Comparison of ENCODE assay signal across 8 mouse cellular contexts in the genomic region with DNA sequence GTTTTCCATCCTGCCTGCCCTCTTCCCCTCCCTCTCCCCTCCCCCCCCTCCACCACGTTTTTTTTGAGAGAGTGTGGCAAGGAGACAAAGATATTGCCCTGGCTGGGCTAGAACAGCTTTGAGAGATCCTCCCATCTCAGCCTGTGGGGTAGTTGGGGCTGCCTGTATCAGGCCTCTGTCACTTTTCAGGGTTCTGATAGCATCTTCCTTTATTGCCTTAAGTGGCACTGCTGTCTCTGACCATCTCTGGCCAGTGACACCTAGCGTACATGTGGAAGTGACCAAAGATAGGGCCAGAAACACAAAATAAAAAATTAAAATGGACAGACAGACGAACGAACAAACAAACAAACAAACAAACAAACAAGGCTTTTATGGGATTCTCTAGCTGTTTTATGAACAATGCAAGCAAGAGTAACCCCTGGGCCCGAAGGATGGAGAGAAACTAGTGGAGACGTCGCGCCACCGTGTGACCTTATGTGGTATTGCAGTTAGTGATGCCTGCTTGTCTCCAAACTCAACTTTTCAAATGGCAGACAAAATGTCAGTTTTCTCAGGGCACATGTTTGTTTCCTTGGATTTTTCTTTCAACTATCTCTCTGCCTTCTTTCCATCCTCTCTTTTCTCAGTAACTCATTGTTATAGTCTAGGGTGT. TPM values are rescaled to one million over a fixed set of nuclear protein-coding genes. Genes with fewer than 3 reads are reported as not detected.
DNase-seq lines count a peak whose midpoint lies in the region; ATAC-seq and TF ChIP-seq lines count a peak whose summit lies in the region.

No protein-coding gene starts in this region.

- TF ChIP-seq CTCF in C2C12 (IDR thresholded peaks at IDR 0.05; ENCODE audit: control insufficient read depth, insufficient read depth, insufficient read length): peak; percentile 58
- TF ChIP-seq CTCF in liver, adult 2 months (IDR thresholded peaks at IDR 0.05; ENCODE audit: low read depth, low read length): peak; percentile 81
- TF ChIP-seq CTCF in thymus, adult 2 months (IDR thresholded peaks at IDR 0.05; ENCODE audit: borderline replicate concordance, control insufficient read depth, extremely low read depth, insufficient read depth, low read length, poor library complexity): no peak

- H3K4me1 ChIP-seq in kidney, embryonic 16.5 days (ENCODE audit: insufficient read depth, low read length): 0 out of 2 replicates have a peak, but pooled peaks cover 3% of the 10 kb centered on the region
- H3K4me1 ChIP-seq in liver, adult 2 months (ENCODE audit: control insufficient read depth, insufficient read depth, low read length): no peaks in the 10 kb centered on the region
- H3K4me1 ChIP-seq in neural tube, embryonic 13.5 days (replicated peaks): peaks cover 3% of the 10 kb centered on the region; the same call in 1 of the 2 replicates
- no peaks in the 10 kb centered on the region for H3K4me1 ChIP-seq in thymus, adult 2 months (replicated peaks; ENCODE audit: control insufficient read depth, insufficient read depth, low read length)

- 9% methylated on average over 9 of the region's 9 CpGs for WGBS in kidney, embryonic 16.5 days
- WGBS in liver, adult 2 months: 11% methylated on average over 9 of the region's 9 CpGs
- 9% methylated on average over 9 of the region's 9 CpGs for WGBS in neural tube, embryonic 13.5 days
- WGBS in thymus, adult 2 months: 16% methylated on average over 9 of the region's 9 CpGs

- ATAC-seq in kidney, embryonic 16.5 days (ENCODE audit: low FRiP score, low TSS enrichment): 0 out of 2 replicates have a peak, but pooled peaks have one; percentile 43
- peak; percentile 52; the same call in 1 of the 2 replicates for ATAC-seq in neural tube, embryonic 13.5 days (ENCODE audit: low read depth)

- no peaks in the 10 kb centered on the region for H3K79me2 ChIP-seq in C2C12 (ENCODE audit: control insufficient read depth, insufficient read depth)
- H3K79me2 ChIP-seq in liver, adult 2 months (ENCODE audit: control insufficient read depth, insufficient read depth, low read length): no peaks in the 10 kb centered on the region

- H3K79me3 ChIP-seq in C2C12 (ENCODE audit: low read depth): no peaks in the 10 kb centered on the region

- H3ac ChIP-seq in C2C12 (ENCODE audit: control insufficient read depth, insufficient read length, low read depth): no peak overlapping the region

- H3K4me2 ChIP-seq in kidney, embryonic 16.5 days (replicated peaks; ENCODE audit: low read depth, low read length): peak overlapping the region; percentile 36; the same call in 1 of the 2 replicates
- H3K4me2 ChIP-seq in neural tube, embryonic 13.5 days: no peak overlapping the region

- H3K27me3 ChIP-seq in C2C12 (ENCODE audit: control insufficient read depth, insufficient read depth, insufficient read length): peaks cover 10% of the 10 kb centered on the region
- H3K27me3 ChIP-seq in kidney, embryonic 16.5 days (ENCODE audit: insufficient read depth, low read length): no peaks in the 10 kb centered on the region
- no peaks in the 10 kb centered on the region for H3K27me3 ChIP-seq in liver, adult 2 months (ENCODE audit: control insufficient read depth, insufficient read depth, low read length)
- 0 out of 2 replicates have a peak, but pooled peaks cover 3% of the 10 kb centered on the region for H3K27me3 ChIP-seq in neural tube, embryonic 13.5 days
- H3K27me3 ChIP-seq in thymus, adult 2 months (ENCODE audit: control insufficient read depth, insufficient read depth, low read length): no peaks in the 10 kb centered on the region; the same call in 1 of the 2 replicates

- H3K9me3 ChIP-seq in kidney, embryonic 16.5 days (ENCODE audit: low read length): no peaks in the 10 kb centered on the region
- no peaks in the 10 kb centered on the region for H3K9me3 ChIP-seq in neural tube, embryonic 13.5 days

- no peak for TF ChIP-seq POLR2A in liver, adult 2 months (IDR thresholded peaks at IDR 0.05; ENCODE audit: extremely low read depth, insufficient read depth, low read length)
- no peak for TF ChIP-seq POLR2A in thymus, adult 2 months (IDR thresholded peaks at IDR 0.05; ENCODE audit: control insufficient read depth, extremely low read depth, insufficient read depth, low read length, poor library complexity)

- H3K9ac ChIP-seq in kidney, embryonic 16.5 days (replicated peaks; ENCODE audit: low read length): peak overlapping the region; percentile 41; the same call in 1 of the 2 replicates
- H3K9ac ChIP-seq in liver, adult 2 months (ENCODE audit: low read depth, low read length): no peak overlapping the region
- H3K9ac ChIP-seq in neural tube, embryonic 13.5 days: peak overlapping the region; percentile 43; the same call in 1 of the 2 replicates

- no peak overlapping the region for H3K4me3 ChIP-seq in C2C12 (ENCODE audit: insufficient read depth, poor library complexity, severe bottlenecking)
- H3K4me3 ChIP-seq in kidney, embryonic 16.5 days (ENCODE audit: low read length): no peak overlapping the region
- no peak overlapping the region for H3K4me3 ChIP-seq in liver, adult 2 months (ENCODE audit: insufficient read depth, low read depth, low read length)
- H3K4me3 ChIP-seq in neural tube, embryonic 13.5 days: no peak overlapping the region
- H3K4me3 ChIP-seq in thymus, adult 2 months (ENCODE audit: control insufficient read depth, insufficient read depth, low read length): no peak overlapping the region

- H3K36me3 ChIP-seq in C2C12 (ENCODE audit: control insufficient read depth, insufficient read depth): no peaks in the 10 kb centered on the region
- H3K36me3 ChIP-seq in kidney, embryonic 16.5 days (ENCODE audit: insufficient read depth, low read length): no peaks in the 10 kb centered on the region
- no peaks in the 10 kb centered on the region for H3K36me3 ChIP-seq in liver, adult 2 months (ENCODE audit: control insufficient read depth, insufficient read depth, low read length)
- H3K36me3 ChIP-seq in neural tube, embryonic 13.5 days: no peaks in the 10 kb centered on the region
- H3K36me3 ChIP-seq in thymus, adult 2 months (ENCODE audit: control insufficient read depth, insufficient read depth, low read length): no peaks in the 10 kb centered on the region

- H3K27ac ChIP-seq in kidney, embryonic 16.5 days (ENCODE audit: low read length): no peak overlapping the region
- no peak overlapping the region for H3K27ac ChIP-seq in liver, adult 2 months (replicated peaks; ENCODE audit: insufficient read depth, low read depth, low read length)
- H3K27ac ChIP-seq in neural tube, embryonic 13.5 days (replicated peaks): 0 out of 2 replicates have a peak overlapping the region, but pooled peaks have one; percentile 38
- H3K27ac ChIP-seq in thymus, adult 2 months (ENCODE audit: control insufficient read depth, insufficient read depth, low read length): no peak overlapping the region

- DNase-seq in adrenal gland, postnatal 10 days: peak; percentile 90
- DNase-seq in embryo, embryonic 11.5 days (ENCODE audit: low read depth, low spot score): peak; percentile 69
- peak; percentile 90 for DNase-seq in heart, adult 11 months
- DNase-seq in liver, adult 2 months (ENCODE audit: extremely low read depth, low read depth, low spot score): peak; percentile 40
- DNase-seq in thymus, adult 2 months: peak; percentile 72

TF ChIP-seq in C2C12, 6 proteins besides CTCF, POLR2A, EP300 and RAD21:
- TF ChIP-seq MYOD1 (IDR thresholded peaks at IDR 0.05; ENCODE audit: control insufficient read depth, insufficient read length, low read depth) (no peak), USF1 (IDR thresholded peaks at IDR 0.05; ENCODE audit: low read depth) (no peak), CEBPB (IDR thresholded peaks at IDR 0.05; ENCODE audit: low read depth) (no peak)

RNA-seq across cellular contexts. Expression of a gene that starts 50.7 kb away (rescaled TPM):
- polyA plus RNA-seq in C2C12 (2012; fragmentation: generic; extraction: Trizol): 0.08 TPM
- 10 to 100 TPM; 22.1 to 50.5 TPM for total RNA-seq in adrenal gland, postnatal 10 days (2021)
- polyA plus RNA-seq in kidney, embryonic 16.5 days (2015; fragmentation: Nextera tagmentation; extraction: Ambion mirVana): 40.6 and 42.3 TPM in 2 replicates
- 11.5 and 13.2 TPM in 2 replicates for total RNA-seq in liver, adult 2 months (2014; rRNA removed)
- polyA plus RNA-seq in liver, adult 2 months (2012; rRNA removed): 5.6 and 6.5 TPM in 2 replicates
- 20.0 and 23.8 TPM in 2 replicates for polyA plus RNA-seq in neural tube, embryonic 13.5 days (2015; fragmentation: Nextera tagmentation; extraction: Ambion mirVana)
- polyA plus RNA-seq in thymus, adult 2 months (2012; rRNA removed): 4.5 and 6.2 TPM in 2 replicates

Comparison
In these comparisons a context has a peak if more than half of its experiments do, and no peak if none do; other contexts are left out.
1. DNase-seq: peak in every context shown above with its lines; median percentile 90 in adrenal gland, postnatal 10 days; 90 in heart, adult 11 months; 72 in thymus, adult 2 months; 69 in embryo, embryonic 11.5 days; 40 in liver, adult 2 months.